Mouse (Mus musculus) lung, adult 2 months (tissue): ENCODE measurements around the gene Bpifc.

ENCODE experiments used
- CTCF ChIP-seq: fragments of 200-500 bp; IDR thresholded peaks from 2 replicates; pipeline ENCODE4 v1.5.1; 2011; ENCODE audit warnings: mild to moderate bottlenecking, low read length, control low read depth; ENCODE audit not compliant: insufficient read depth
- POLR2A ChIP-seq: fragments of 200-500 bp; IDR thresholded peaks from 2 replicates; pipeline ENCODE4 v1.6.1; 2011; ENCODE audit warnings: low read depth, mild to moderate bottlenecking, control low read depth, low read length, borderline replicate concordance; ENCODE audit errors: extremely low read depth

DNA sequence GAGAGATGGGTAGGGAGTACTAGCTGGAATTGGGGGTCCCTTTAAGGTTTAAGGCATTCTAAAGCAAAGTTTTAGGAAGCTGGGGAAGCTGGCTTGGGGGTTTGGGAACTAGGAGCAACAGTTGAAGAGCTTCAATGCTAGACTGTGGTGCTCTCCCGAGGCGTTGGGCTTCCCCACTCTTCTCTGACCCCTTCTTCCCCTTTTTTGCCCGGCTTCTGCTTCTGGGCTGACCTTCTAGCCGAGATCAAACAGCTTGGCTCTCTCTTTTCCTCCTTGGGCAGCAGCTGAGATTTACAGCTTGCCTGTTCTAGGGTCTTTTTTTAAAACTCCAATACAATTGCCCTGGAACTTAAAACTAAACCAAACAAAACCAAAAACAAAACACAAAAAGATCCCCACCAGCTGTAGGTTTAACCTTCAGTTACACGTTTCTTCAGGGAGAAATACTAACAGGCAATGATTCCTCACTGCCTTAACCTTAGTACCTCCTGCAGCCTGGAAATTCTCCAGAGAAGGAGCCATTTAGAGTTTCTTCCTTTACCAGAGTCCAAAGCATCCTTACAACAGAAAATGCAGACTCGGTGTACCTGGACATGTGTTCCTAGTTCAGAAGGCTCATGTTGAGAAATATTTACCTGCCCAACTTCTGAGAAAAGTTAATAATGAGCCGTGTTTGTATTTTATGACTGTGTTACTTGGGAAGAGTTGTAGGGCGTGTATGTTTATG, 41.6 kb downstream of the Bpifc start:
- TF ChIP-seq CTCF (no peak), POLR2A (no peak)
